Mouse (Mus musculus) heart, postnatal 25 days (tissue): ENCODE measurements around the gene Hist1h2bh. TPM values are rescaled to one million over a fixed set of nuclear protein-coding genes. Genes with fewer than 3 reads are reported as not detected.

Experiments
- microRNA-seq: library from miRNA; unstranded; fragments of <30 nt; microRNA quantifications from one replicate; pipeline ENCODE4 v1.2.0, GENCODE M21; 2022
- total RNA-seq, 2 experiments: library from RNA; stranded (reverse); gene quantifications; 2 replicates each; pipeline ENCODE4 v1.2.3; 2021

Hist1h2bh gene
- total RNA-seq, 2 experiments from 2014 or later, result 1.4 to 1.9 TPM

Small RNA genes within 50 kb of the gene (microRNA-seq; reads per million reads assigned to microRNA genes)
- gene Gm44297 (not detected), gene Gm44359 (not detected), gene Gm44394 (not detected), gene n-TStga1 (not detected)

Other genes with a start within 250 kb of the Hist1h2bh start
- 10 to 100 TPM; 16.8 to 20.2 TPM for gene Zfp322a, start 174.2 kb downstream of the Hist1h2bh start, total RNA-seq
- gene Abt1, start 119.5 kb downstream of the Hist1h2bh start, total RNA-seq, result 1 to 10 TPM; 3.9 to 4.4 TPM
- not detected for gene Btn1a1, start 77.5 kb downstream of the Hist1h2bh start, total RNA-seq
- gene Btn2a2, start 54.5 kb downstream of the Hist1h2bh start, total RNA-seq, result not detected
- 100 to 1,000 TPM; 272 to 334 TPM for gene Hist1h4h, start 12.3 kb downstream of the Hist1h2bh start, total RNA-seq
- 10 to 100 TPM; 13.7 to 25.9 TPM for gene Hist1h2af, start 9.5 kb downstream of the Hist1h2bh start, total RNA-seq
- gene Hist1h3g, start 8.0 kb downstream of the Hist1h2bh start, total RNA-seq, result 1 to 10 TPM; 3.4 to 4.1 TPM
- gene Hist1h3f, start 660 bp upstream of the Hist1h2bh start, total RNA-seq, result 10 to 100 TPM in 1 of 2 experiments, 1 to 10 TPM in 1; 6.4 to 10.6 TPM
- gene Hist1h4f, start 8.3 kb upstream of the Hist1h2bh start, total RNA-seq, result 10 to 100 TPM; 33.0 to 46.9 TPM
- 1 to 10 TPM; 1.8 to 2.5 TPM for gene Hist1h1d, start 9.9 kb upstream of the Hist1h2bh start, total RNA-seq
- 10 to 100 TPM; 15.4 to 27.3 TPM for gene Hist1h3e, start 19.0 kb upstream of the Hist1h2bh start, total RNA-seq
- 1 to 10 TPM; 3.4 to 4.1 TPM for gene Hist1h2ae, start 27.8 kb upstream of the Hist1h2bh start, total RNA-seq
- 10 to 100 TPM; 28.4 to 48.1 TPM for gene Hist1h2bg, start 28.0 kb upstream of the Hist1h2bh start, total RNA-seq
- 10 to 100 TPM; 16.8 to 17.6 TPM for gene Hist1h2bf, start 30.8 kb upstream of the Hist1h2bh start, total RNA-seq
- 1 to 10 TPM; 2.4 to 4.8 TPM for gene Hist1h2ad, start 31.0 kb upstream of the Hist1h2bh start, total RNA-seq
- gene Hist1h3d, start 32.4 kb upstream of the Hist1h2bh start, total RNA-seq, result 1 to 10 TPM; 3.4 to 3.6 TPM
- gene Hist1h4d, start 38.2 kb upstream of the Hist1h2bh start, total RNA-seq, result 10 to 100 TPM; 54.4 to 63.1 TPM
- 10 to 100 TPM; 10.5 to 10.7 TPM for gene Hist1h2be, start 77.7 kb upstream of the Hist1h2bh start, total RNA-seq
- gene Hist1h1e, start 79.2 kb upstream of the Hist1h2bh start, total RNA-seq, result 10 to 100 TPM; 35.6 to 42.0 TPM
- gene Hist1h2ac, start 140.6 kb upstream of the Hist1h2bh start, total RNA-seq, result 1 to 10 TPM; 1.5 to 1.9 TPM
- 10 to 100 TPM; 73.7 to 74.9 TPM for gene Hist1h2bc, start 140.8 kb upstream of the Hist1h2bh start, total RNA-seq
- gene Hist1h1t, start 152.4 kb upstream of the Hist1h2bh start, total RNA-seq, result not detected
- 10 to 100 TPM; 42.4 to 60.8 TPM for gene Hist1h4c, start 155.1 kb upstream of the Hist1h2bh start, total RNA-seq
- gene Hfe, start 167.5 kb upstream of the Hist1h2bh start, total RNA-seq, result 10 to 100 TPM; 48.9 to 50.3 TPM
- 100 to 1,000 TPM; 134 to 160 TPM for gene Hist1h1c, start 195.4 kb upstream of the Hist1h2bh start, total RNA-seq
- gene Hist1h3c, start 202.2 kb upstream of the Hist1h2bh start, total RNA-seq, result 1 to 10 TPM; 3.2 to 9.1 TPM
- gene Hist1h2bb, start 203.3 kb upstream of the Hist1h2bh start, total RNA-seq, result 10 to 100 TPM in 1 of 2 experiments, 1 to 10 TPM in 1; 9.6 to 11.4 TPM
- 10 to 100 TPM; 12.7 to 17.0 TPM for gene Hist1h2ab, start 207.7 kb upstream of the Hist1h2bh start, total RNA-seq
- gene Hist1h3b, start 208.9 kb upstream of the Hist1h2bh start, total RNA-seq, result 10 to 100 TPM; 19.3 to 26.5 TPM
- 10 to 100 TPM; 13.3 to 23.6 TPM for gene Hist1h4b, start 213.6 kb upstream of the Hist1h2bh start, total RNA-seq
- 10 to 100 TPM; 12.6 to 15.8 TPM for gene Hist1h4a, start 217.8 kb upstream of the Hist1h2bh start, total RNA-seq
- gene Hist1h3a, start 219.0 kb upstream of the Hist1h2bh start, total RNA-seq, result 10 to 100 TPM; 15.8 to 18.0 TPM
- 1 to 10 TPM; 5.4 to 9.2 TPM for gene Hist1h1a, start 220.3 kb upstream of the Hist1h2bh start, total RNA-seq
- not detected for gene Trim38, start 226.5 kb upstream of the Hist1h2bh start, total RNA-seq